Comparison of ENCODE assay signal across 13 mouse cellular contexts in the genomic region with DNA sequence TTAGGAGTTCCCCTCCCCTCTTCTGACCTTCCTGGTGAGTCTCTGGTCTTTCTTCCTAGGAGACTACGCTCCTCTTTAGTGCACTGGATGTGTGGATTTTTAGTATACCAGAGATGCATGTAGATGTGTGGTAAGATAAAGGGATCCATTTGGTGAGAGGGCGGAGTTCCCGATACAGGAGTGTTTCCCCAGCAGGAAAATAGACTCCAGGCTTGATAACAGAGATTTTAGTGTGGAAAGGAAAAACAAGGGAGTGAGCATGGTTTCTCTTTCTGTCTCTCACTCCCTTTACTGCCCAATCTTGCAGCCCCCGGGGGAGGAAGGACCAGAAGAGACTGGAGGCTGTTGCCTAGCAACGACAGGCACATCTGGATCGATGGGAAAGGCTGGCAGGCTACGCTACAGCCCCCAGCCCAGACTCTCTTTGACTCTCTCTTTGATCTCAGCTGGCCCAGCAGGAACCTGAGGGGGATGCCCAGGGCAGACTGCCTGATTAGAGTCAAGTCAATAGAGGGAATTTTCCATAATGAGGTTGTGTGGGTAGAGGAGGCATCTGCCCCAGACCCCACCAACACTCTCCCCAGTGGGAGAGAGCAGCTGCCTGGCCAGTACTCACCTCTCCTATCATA. TPM values are rescaled to one million over a fixed set of nuclear protein-coding genes. Genes with fewer than 3 reads are reported as not detected.
DNase-seq lines count a peak whose midpoint lies in the region; ATAC-seq and TF ChIP-seq lines count a peak whose summit lies in the region.
"Had no signal": no experiment of that assay in that cellular context is flagged by ENCODE, and none has a peak within 500 bp of the region (broad histone marks: within the 10 kb centered on the region; RNA-seq: fewer than 3 reads in every experiment).

No protein-coding gene starts in this region.

- H3K4me1 ChIP-seq in embryonic facial prominence, embryonic 11.5 days (ENCODE audit: control insufficient read depth, insufficient read depth, low read length), result no peaks in the 10 kb centered on the region
- peaks cover 71% of the 10 kb centered on the region for H3K4me1 ChIP-seq in hindbrain, embryonic 13.5 days (replicated peaks)
- H3K4me1 ChIP-seq in midbrain, embryonic 16.5 days (ENCODE audit: control insufficient read depth, insufficient read depth, low read length), result peaks cover 40% of the 10 kb centered on the region
- no peaks in the 10 kb centered on the region for H3K4me1 ChIP-seq in lung, adult 2 months (ENCODE audit: control insufficient read depth, insufficient read depth, low read length)

- no peak overlapping the region for H3K4me2 ChIP-seq in embryonic facial prominence, embryonic 11.5 days (ENCODE audit: low read depth, low read length)
- H3K4me2 ChIP-seq in hindbrain, embryonic 13.5 days, result peak overlapping the region; percentile 39
- peak overlapping the region; percentile 39 for H3K4me2 ChIP-seq in midbrain, embryonic 16.5 days (ENCODE audit: low read length)
- H3K4me2 ChIP-seq: embryonic facial prominence, embryonic 12.5 days; limb, embryonic 12.5 days had no signal

- intact Hi-C loops in heart, postnatal 25 days (cut with DNase I), result no loop called here

- H3K36me3 ChIP-seq in embryonic facial prominence, embryonic 11.5 days (replicated peaks; ENCODE audit: control insufficient read depth, insufficient read depth, low read depth, low read length), result no peaks in the 10 kb centered on the region
- peaks cover 5% of the 10 kb centered on the region; the same call in 1 of the 2 replicates for H3K36me3 ChIP-seq in hindbrain, embryonic 13.5 days
- no peaks in the 10 kb centered on the region; the same call in 1 of the 2 replicates for H3K36me3 ChIP-seq in midbrain, embryonic 16.5 days (ENCODE audit: control insufficient read depth, insufficient read depth, low read length)
- H3K36me3 ChIP-seq: embryonic facial prominence, embryonic 12.5 days; limb, embryonic 12.5 days had no signal

- TF ChIP-seq CTCF in lung, adult 2 months (IDR thresholded peaks at IDR 0.05; ENCODE audit: insufficient read depth, low read length), result no peak

- no peak for TF ChIP-seq POLR2A in lung, adult 2 months (IDR thresholded peaks at IDR 0.05; ENCODE audit: borderline replicate concordance, extremely low read depth, low read depth, low read length)

- DNase-seq in brain, adult 2 months (ENCODE audit: low read depth, low spot score), result peak; percentile 55
- DNase-seq in embryonic facial prominence, embryonic 11.5 days (ENCODE audit: low spot score), result peak; percentile 36
- no peak for DNase-seq in lung, adult 2 months
- no peak for DNase-seq in heart, postnatal 25 days (ENCODE audit: low spot score)
- no peak for DNase-seq in heart, adult 9 months (ENCODE audit: low spot score in 2 of 2)
- DNase-seq: gastrocnemius, postnatal 10 days; kidney, postnatal 14 days had no signal

- H3K9me3 ChIP-seq in embryonic facial prominence, embryonic 11.5 days (replicated peaks; ENCODE audit: control insufficient read depth, low read length), result no peaks in the 10 kb centered on the region
- no peaks in the 10 kb centered on the region for H3K9me3 ChIP-seq in hindbrain, embryonic 13.5 days
- no peaks in the 10 kb centered on the region for H3K9me3 ChIP-seq in midbrain, embryonic 16.5 days (replicated peaks; ENCODE audit: control insufficient read depth, low read length, poor library complexity, severe bottlenecking)
- H3K9me3 ChIP-seq: embryonic facial prominence, embryonic 12.5 days; limb, embryonic 12.5 days had no signal

- H3K27me3 ChIP-seq in embryonic facial prominence, embryonic 11.5 days (ENCODE audit: control insufficient read depth, insufficient read depth, low read length), result peaks cover 2% of the 10 kb centered on the region; the same call in 1 of the 2 replicates
- no peaks in the 10 kb centered on the region for H3K27me3 ChIP-seq in hindbrain, embryonic 13.5 days
- no peaks in the 10 kb centered on the region for H3K27me3 ChIP-seq in midbrain, embryonic 16.5 days (ENCODE audit: control insufficient read depth, insufficient read depth, low read depth, low read length)

- no peak overlapping the region for H3K4me3 ChIP-seq in embryonic facial prominence, embryonic 11.5 days (ENCODE audit: low read depth, low read length)
- no peak overlapping the region for H3K4me3 ChIP-seq in hindbrain, embryonic 13.5 days
- no peak overlapping the region for H3K4me3 ChIP-seq in midbrain, embryonic 16.5 days (ENCODE audit: low read depth, low read length)
- H3K4me3 ChIP-seq in lung, adult 2 months (replicated peaks; ENCODE audit: extremely low read depth, low read depth, low read length), result no peak overlapping the region
- H3K4me3 ChIP-seq: embryonic facial prominence, embryonic 12.5 days; limb, embryonic 12.5 days had no signal

- ATAC-seq in embryonic facial prominence, embryonic 11.5 days (replicated peaks; ENCODE audit: insufficient number of reproducible peaks, low FRiP score, low TSS enrichment, low read depth), result no peak; the same call in 1 of the 2 replicates
- ATAC-seq in hindbrain, embryonic 13.5 days (ENCODE audit: low FRiP score), result peak; percentile 84
- ATAC-seq in midbrain, embryonic 16.5 days, result peak; percentile 74

- no peak overlapping the region for H3K27ac ChIP-seq in embryonic facial prominence, embryonic 11.5 days (replicated peaks; ENCODE audit: low read depth, low read length)
- peak overlapping the region; percentile 95 for H3K27ac ChIP-seq in hindbrain, embryonic 13.5 days
- peak overlapping the region; percentile 91 for H3K27ac ChIP-seq in midbrain, embryonic 16.5 days (ENCODE audit: low read length)
- H3K27ac ChIP-seq: embryonic facial prominence, embryonic 12.5 days; limb, embryonic 12.5 days had no signal

- WGBS in embryonic facial prominence, embryonic 11.5 days, result 16% methylated on average over 7 of the region's 7 CpGs
- WGBS in hindbrain, embryonic 13.5 days, result 9% methylated on average over 7 of the region's 7 CpGs
- WGBS in midbrain, embryonic 16.5 days, result 12% methylated on average over 7 of the region's 7 CpGs
- 32% methylated on average over 7 of the region's 7 CpGs for WGBS in lung, adult 2 months

- no peak overlapping the region for H3K9ac ChIP-seq in embryonic facial prominence, embryonic 11.5 days (replicated peaks; ENCODE audit: low read length)
- peak overlapping the region; percentile 55 for H3K9ac ChIP-seq in hindbrain, embryonic 13.5 days
- peak overlapping the region; percentile 51 for H3K9ac ChIP-seq in midbrain, embryonic 16.5 days (ENCODE audit: low read depth, low read length)
- H3K9ac ChIP-seq: embryonic facial prominence, embryonic 12.5 days; limb, embryonic 12.5 days had no signal

RNA-seq across cellular contexts. Expression of a gene that starts 15.7 kb away (rescaled TPM):
- 3.2 and 3.3 TPM in 2 replicates for polyA plus RNA-seq in embryonic facial prominence, embryonic 11.5 days (2014; fragmentation: Nextera tagmentation; extraction: Ambion mirVana)
- 88.0 and 90.6 TPM in 2 replicates for polyA plus RNA-seq in hindbrain, embryonic 13.5 days (2015; fragmentation: Nextera tagmentation; extraction: Ambion mirVana)
- polyA plus RNA-seq in midbrain, embryonic 16.5 days (2015; fragmentation: Nextera tagmentation; extraction: Ambion mirVana), result 76.2 and 89.7 TPM in 2 replicates
- polyA plus RNA-seq in lung, adult 2 months (2012; rRNA removed), result 0.06 and 0.14 TPM in 2 replicates
- not detected for total RNA-seq in heart, postnatal 25 days (2021)
- total RNA-seq: CH12.LX; hematopoietic stem cell, adult 5-6 weeks had no signal

RNA-seq across cellular contexts. Expression of a gene that starts 44.1 kb away (rescaled TPM):
- 567 and 573 TPM in 2 replicates for polyA plus RNA-seq in embryonic facial prominence, embryonic 11.5 days (2014; fragmentation: Nextera tagmentation; extraction: Ambion mirVana)
- 593 and 594 TPM in 2 replicates for polyA plus RNA-seq in hindbrain, embryonic 13.5 days (2015; fragmentation: Nextera tagmentation; extraction: Ambion mirVana)
- 565 and 600 TPM in 2 replicates for polyA plus RNA-seq in midbrain, embryonic 16.5 days (2015; fragmentation: Nextera tagmentation; extraction: Ambion mirVana)
- polyA plus RNA-seq in lung, adult 2 months (2012; rRNA removed), result 257 and 344 TPM in 2 replicates
- 1,000 to 10,000 TPM; 1,992 to 2,010 TPM for total RNA-seq in heart, postnatal 25 days (2021)

RNA-seq across cellular contexts. Expression of a gene that starts 44.2 kb away (rescaled TPM):
- polyA plus RNA-seq in embryonic facial prominence, embryonic 11.5 days (2014; fragmentation: Nextera tagmentation; extraction: Ambion mirVana), result 0.31 TPM in 1 of 2 replicates, not detected in the other
- polyA plus RNA-seq in hindbrain, embryonic 13.5 days (2015; fragmentation: Nextera tagmentation; extraction: Ambion mirVana), result 0.25 and 0.65 TPM in 2 replicates
- 0.24 and 0.46 TPM in 2 replicates for polyA plus RNA-seq in midbrain, embryonic 16.5 days (2015; fragmentation: Nextera tagmentation; extraction: Ambion mirVana)
- polyA plus RNA-seq in lung, adult 2 months (2012; rRNA removed), result 1.1 and 1.4 TPM in 2 replicates
- not detected for total RNA-seq in heart, postnatal 25 days (2021)
- total RNA-seq: CH12.LX; gastrocnemius, postnatal 10 days; hematopoietic stem cell, adult 5-6 weeks had no signal
- polyA plus RNA-seq: limb, embryonic 12.5 days had no signal

Comparison
In these comparisons a context has a peak if more than half of its experiments do, and no peak if none do; other contexts are left out.
1. DNase-seq: peak in brain, adult 2 months (single experiment) and embryonic facial prominence, embryonic 11.5 days (single experiment); none in lung, adult 2 months (single experiment), heart, postnatal 25 days (single experiment) and heart, adult 9 months (0 of 2).
2. RNA of a gene that starts 15.7 kb away (polyA plus RNA-seq): 88.0 to 90.6 TPM in hindbrain, embryonic 13.5 days and 76.2 to 89.7 TPM in midbrain, embryonic 16.5 days; 3.2 to 3.3 TPM in embryonic facial prominence, embryonic 11.5 days and 0.06 to 0.14 TPM in lung, adult 2 months; every median in the first group is over 10 times any median in the second.